Mouse (Mus musculus): Measurements from ENCODE around the gene Nr1h2.

The Nr1h2 gene

DNA sequence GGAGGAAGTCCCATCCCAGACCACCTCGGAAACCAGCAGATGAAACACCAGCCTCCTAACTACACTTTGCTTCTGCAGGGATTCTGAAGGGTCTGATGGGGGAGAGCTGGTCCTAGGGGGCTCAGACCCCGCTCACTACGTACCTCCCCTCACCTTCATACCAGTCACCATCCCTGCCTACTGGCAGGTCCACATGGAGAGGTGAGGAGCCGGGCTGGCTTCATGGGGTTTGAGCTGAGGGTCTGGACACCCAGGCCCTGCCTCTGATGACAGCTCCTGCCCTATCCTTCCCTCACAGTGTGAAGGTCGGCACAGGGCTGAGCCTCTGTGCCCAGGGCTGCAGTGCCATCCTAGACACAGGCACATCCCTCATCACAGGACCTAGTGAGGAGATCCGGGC is 31.2 kb upstream of the Nr1h2 start:
- DNase-seq = no peak

DNA sequence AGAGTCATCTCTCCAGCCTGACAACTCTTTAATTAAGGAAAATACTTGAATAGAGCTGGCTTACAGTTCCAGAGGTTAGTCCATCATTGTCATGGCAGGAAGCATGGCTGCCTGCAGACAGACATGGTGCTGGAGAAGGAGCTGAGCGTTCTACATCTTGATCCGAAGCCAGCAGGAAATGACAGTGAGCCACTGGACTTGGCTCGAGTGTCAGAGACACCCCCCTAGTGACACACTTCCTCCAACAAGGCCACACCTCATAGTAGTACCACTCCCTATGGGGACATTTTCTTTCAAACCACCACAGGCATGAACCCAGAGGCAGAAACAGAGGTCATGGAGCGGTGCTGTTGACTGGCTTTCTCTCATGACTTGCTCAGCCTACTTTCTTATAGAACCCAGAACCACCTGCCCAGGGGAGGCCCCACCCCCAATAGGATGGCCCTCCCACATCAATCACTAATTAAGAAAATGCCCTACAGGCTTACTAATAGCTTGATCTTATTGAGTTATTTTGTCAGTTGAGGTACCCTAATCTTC is 30.6 kb upstream of the Nr1h2 start:
- DNase-seq = no peak

DNA sequence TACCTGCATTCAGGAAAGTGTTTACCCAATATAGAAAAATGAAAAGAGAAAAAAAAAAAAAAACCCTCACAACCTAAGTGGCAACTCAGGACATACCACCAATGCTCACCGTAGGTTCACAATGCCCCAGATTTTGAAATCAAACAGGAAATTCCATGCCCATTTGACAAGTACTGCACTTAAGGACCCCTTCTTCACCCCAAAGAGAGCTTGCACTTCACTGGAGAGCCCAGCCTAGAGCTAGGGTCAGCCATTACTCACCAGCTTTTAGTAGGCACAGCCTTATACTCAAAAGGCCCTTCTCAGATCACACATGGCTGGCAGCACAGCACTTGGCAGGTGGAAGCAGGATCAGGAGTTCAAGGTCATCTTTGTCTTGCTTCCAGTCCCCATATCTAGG is 29.4 kb upstream of the Nr1h2 start:
- no peak for DNase-seq

DNA sequence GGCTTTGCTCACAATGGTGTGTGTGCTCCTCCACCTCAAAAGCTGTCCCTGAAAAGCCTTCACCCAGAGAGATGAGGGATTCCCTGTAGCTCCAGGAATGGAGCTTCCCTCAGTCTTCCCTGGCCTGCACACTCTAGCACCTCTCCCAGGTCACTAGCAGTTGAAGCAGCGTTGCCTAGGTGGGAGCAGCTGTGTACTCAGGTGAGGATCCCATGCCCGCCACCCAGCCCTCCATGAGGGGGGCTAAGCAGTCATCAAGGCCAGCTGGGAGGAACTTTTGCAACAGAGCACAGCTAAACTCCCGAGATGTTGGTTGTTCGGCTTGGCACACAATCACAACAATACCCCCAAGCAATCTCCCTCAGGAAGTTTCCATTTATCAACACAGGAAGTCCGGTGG is 29.0 kb upstream of the Nr1h2 start:
- DNase-seq = no peak

DNA sequence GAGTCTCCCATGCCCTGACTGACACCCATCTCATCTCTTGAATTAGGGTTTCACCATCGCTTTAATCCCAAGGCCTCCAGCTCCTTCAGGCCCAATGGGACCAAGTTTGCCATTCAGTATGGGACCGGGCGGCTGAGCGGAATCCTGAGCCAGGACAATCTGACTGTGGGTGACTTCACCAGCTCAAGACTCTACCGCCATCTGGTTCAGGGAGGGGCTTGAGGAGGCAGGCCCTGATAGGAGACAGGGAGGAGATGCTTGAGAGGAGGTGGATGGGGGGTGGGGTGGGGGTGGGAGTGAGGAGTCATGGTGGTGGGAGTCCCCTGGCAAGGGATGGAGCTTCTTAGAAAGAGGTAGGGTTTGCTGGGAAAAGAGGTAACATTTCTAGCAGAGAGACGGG is 27.9 kb upstream of the Nr1h2 start:
- DNase-seq = no peak

DNA sequence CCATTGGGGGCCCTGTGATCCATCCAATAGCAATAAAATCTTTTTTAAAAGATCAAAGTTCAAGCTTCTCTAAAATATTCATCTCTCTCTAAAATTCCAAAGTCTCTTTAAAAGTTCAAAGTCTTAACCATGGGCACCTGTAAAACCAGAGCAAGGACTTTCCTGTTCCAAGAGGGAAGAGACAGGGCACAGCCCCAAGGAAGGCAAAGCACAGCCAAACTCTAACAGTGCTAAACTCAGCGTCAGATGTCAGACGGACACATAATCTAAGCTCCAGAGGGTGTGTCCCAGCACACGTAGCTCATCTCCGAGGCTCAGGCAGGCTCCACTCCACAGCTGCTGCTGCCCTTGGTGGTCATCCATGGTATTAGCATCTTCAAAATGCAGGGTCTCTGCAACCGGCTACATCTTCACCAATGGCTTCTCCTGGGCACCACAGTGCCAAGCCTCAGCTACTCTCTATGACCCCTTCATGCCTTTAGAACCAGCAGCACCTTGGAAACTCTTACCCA is 22.6 kb upstream of the Nr1h2 start:
- no peak for DNase-seq

DNA sequence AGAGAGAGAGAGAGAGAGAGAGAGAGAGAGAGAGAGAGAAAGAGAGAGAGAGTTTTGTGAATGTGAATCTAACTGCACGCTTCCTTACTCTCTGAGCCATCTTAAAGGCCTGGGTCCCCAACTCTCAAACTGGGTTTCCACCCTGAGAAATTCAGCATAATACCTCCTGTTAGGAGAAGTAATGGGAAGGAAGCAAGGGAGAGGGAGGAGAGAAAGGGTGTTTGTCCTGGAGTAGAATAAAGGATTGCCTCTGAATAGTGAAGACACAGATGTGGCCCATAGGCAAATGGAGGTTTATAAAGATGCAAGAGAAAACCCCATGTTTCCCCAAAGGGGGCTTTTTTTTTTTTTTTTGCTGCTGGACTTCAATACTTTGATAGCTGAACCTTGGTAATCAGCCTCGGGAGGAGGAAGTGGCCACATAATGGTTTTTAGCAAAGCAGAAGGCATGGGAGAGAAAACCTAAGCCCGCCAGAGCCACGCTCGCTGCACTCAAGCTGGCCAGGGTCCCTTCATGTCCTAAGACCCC is 19.3 kb upstream of the Nr1h2 start:
- no peak for DNase-seq

DNA sequence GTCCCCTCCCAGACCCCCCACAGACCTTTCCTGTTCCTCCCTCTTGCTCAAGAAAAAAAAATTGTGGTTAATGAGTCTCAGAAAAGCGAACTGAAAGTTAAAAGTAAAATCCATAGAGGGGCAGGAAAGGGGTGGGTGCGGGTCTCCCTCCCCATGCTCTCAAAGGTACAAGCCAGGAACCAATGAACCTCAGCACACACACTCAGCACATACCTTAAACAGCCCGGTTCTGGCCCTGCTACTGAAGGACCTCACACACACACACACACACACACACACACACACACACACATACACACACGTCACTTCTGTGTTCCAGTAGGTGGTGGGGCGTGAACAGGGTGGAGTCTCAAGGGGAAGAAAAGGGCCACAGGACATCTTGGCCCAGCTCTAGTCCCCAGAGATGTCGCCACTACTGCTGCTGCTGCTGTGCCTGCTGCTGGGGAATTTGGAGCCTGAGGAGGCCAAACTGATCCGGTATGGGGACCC is 18.5 kb upstream of the Nr1h2 start, which contains the start of gene Napsa:
TSS of gene Napsa (plus strand) at position 168 of the 489 bp plus-strand sequence.
- no peak for DNase-seq

DNA sequence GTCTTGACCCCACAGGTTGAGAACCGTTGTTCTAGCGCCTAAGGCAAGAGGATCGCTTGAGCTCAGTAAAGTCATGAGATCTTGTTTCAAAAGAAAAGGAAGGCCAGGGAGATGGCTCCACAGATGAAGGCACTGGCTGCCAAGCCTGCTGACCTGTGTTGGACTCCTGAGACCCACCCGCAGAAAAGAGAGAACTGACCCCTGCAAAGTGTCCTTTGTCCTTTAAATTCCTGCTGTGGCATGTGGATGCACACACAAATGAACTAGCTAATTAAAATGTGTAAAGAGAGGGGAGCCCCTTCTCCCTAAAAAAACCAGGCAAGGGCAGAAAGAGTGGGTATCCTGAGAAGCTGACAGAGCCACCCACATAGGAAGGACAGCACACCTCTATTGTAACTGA is 18.1 kb upstream of the Nr1h2 start:
- no peak for DNase-seq

DNA sequence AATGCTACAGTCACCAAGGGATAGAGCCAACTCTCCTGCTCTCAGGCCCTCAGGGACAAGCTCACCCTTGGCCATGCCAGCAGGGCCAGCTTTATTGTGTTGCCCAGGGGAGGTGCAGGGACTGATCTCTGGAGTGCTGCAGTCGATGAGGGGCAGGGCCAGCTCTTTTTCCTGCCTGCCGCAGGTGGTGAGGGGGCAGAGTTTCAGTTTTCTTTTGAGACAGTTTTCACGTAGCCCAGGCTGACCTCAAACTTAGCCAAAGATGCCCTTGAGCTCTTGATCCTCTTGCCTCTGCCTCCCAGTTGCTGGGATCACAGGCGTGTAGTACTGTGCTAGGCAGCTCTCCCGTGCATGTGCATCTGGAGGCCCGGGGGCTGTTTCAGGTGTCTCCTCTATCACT is 17.2 kb upstream of the Nr1h2 start:
- no peak for DNase-seq

DNA sequence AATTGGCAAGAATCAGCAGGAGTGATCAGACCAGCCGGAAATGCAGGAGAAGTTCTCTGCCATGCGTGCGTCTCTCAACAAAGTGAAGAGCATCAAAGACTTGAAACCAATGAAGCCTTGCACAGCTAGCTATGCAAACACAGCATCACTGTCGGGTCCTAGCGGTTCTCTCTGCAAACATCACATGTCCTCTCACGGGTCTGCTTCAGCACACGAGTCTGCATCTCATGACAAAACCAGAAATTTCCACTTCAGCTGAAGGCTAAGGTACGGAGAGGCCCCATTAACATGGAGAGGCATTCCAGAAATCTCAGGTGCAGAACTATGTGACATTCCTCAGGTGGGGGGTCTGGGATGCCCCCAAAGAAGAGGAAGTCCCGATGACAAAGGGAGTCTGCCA is 15.1 kb upstream of the Nr1h2 start:
- DNase-seq = no peak

DNA sequence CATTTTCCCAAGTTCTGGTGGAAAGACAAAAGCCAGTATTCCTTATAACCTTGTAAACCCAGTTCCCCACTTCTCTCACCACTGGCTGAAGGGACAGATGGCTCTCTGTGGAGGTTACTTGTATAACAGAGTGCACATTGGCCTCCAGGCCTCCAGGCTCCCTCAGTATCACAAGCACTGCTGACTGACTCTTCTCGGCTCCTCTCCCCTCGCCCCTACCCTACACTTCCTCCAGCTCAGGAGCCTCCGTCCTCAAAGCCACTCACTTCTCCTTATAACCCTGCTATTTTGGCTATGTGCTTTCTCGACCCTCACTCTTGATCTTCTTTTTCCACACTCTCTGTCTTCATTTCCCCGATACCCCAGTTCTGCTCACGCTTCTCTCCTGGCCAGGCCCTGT is 11.7 kb upstream of the Nr1h2 start:
- DNase-seq = no peak

DNA sequence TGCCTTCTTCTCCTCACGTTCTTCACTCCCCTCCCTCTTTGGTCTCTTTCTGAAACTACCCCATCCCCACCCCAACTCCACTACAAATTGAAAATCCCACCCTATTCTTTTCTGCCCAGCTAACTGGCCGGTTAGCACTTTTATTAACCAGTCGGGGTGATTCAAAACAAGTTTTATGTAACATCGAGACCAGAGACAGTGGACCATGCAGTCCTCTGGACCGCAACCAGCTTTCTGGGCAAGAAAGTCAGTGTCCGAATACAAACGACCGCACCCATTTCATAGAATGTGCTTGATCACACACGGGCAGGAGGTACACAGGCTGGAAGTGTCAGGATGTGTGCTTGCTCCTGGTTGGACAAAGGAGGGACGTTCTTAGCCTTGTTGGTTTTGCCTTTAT is 10.7 kb upstream of the Nr1h2 start:
- no peak for DNase-seq

DNA sequence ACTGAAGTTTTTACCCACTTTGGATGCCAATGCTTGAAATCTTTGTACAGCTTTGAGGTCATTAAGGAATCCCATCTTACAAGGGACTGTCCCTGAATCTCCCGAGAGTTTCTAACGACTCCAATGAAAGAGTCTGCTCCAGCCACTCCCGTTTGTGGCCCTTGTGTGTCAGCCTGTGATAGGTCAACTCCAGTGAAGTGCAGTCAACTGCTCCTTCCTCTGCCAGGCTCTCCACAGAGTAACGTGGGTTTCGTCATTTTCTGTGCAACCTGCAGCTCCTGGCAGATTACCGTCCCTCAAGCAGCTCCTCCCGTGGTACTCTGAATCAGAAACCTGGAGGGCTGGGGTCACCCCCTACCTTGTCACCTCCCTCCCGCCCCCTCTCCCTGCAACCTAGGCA is 9.5 kb upstream of the Nr1h2 start:
- no peak for DNase-seq

DNA sequence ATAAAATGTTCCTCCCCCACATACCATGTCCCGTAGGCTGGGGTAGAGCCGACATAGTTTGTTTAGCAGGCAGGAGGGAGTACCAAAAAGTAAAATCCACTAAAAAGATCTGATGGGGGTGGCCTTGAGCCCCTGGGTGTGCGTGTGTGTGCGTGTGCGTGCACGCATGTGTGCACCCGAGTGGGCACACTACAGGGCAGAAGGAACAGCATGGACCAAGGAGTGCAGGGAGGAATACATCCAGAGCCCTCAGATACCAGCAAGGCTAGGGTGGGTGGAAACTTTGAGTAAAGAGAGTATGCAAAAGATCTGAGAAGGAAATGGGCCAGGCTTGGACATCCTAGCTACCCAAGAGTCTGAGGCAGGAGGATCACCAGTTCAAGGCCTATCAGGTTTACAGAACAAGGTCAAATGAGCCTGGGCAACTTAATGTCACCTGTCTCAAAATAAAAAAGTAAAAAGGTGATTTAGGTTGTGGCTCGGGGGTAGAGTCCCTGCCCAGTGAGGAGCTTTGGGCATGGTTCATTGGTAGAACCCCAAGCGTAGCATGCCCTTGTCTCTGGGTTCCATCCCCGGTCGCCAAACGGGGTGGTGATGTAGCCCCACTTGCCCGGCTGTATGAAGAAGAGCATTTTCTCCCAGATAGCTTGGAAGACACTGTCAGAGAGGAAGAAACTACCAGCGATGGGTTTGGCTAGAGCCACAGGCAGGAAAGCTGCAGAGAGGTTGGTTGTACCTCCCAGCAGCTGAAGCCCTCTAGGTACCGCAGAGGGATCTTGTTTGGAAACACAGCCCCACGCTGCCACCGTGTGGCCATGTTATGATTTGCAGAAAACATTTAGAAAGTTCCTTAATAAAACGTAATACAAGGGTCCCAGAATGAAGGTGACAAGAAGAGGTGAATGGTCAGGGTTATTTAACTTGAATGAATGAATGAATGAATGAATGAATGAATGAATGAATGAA is 7.0 kb upstream of the Nr1h2 start:
- peak; percentile 80 to 87 for DNase-seq

DNA sequence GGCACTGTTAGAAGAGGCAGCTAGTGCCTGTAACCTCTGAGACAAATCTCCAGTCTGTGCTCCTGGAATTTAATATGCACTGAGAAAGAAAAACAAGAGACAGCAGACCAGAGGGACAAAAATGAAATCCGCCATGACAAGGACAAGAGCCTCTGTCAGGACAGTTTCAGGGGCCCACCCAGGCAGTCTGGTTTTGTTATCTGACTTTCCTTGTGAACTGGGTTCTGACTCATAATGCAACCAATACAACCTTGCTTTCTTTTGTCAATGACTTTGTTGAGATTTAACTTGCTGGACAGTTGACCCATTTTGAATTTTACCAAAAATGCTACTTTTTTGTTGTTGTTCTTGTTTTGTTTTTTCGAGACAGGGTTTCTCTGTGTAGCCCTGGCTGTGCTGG is 3.9 kb upstream of the Nr1h2 start:
- DNase-seq = no peak

DNA sequence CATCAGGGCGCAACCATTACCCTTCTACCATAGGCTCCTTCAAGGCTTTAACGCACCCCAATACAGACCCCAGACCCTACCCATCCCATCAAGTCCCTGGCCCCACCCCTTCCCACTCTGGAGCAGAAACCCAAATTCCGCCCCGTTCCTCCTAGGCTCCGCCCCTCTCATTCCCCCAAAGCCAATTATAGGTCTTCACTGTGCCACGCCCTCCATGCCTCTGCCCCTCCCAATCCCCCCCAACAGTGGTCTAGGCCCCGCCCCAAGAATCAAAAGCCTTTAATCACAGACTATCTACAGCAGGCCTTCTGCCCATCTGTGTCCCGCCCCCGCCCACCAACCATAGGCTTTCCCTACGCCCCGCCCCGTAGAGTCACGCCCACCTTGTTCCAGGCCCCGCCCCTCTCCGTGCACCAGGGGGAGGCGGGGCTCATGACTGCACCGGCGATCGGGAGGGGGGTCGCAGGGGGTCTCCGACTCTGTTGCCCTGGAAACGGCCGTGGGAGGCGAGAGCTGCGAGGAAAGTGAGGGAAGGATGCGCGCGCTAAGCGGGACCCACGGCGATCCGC is 471 bp downstream of the Nr1h2 start:
- DNase-seq = peak; percentile 58 to 65

DNA sequence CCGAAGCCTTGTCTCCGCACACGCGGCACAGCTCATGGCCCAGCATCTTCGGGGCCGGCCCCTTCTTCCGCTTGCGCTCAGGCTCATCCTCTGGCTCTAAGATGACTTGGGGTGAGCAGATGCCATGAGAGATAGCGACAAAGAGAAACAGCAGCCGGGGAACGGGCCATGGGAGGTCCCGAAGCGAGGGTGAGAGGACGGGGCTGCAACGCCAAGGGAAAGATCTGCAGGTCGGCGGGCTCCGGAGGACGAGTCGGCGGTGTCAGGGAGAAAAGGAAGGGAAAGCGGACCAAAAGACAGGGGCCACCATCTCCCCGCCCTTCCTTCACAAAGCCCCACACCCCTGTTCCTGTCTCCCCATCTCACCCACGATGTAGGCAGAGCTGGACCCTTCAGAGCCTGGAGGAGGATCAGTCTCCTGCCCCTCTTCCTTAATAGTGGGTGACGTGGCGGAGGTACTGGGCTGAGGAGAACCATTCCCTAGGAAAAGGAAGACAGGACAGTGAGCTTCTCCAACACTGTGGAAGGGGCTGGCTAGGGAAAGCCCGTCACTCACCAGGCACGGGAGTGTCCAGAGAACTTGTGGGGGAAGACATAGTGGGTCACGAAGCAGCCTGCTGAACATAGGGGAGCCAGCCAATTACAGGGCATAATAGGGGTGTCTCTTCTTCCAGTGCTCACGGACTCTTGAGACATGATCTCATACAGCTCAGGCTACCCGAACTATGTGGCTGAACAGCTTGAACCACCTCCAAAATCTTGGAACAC is 1.4 kb downstream of the Nr1h2 start:
- no peak for DNase-seq

DNA sequence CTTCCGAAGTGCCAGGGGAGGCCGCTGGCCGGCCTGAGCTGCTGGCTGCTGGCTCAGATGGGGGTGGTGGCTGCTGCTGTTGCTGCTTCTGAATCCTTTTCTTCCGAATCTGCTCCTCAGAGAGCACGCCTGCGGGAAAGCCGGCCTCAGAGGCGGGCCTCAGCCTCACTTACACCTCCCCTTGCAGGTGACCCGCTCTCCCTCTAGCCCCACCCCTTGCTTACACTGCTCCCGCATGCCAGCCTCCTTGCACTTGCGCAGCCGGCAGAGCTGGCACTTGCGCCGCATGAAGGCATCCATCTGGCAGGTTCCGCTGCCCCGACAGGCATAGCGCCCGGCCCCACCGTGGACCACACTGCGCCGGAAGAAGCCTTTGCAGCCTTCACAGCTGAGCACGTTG is 2.0 kb downstream of the Nr1h2 start:
- peak; percentile 37 to 43 for DNase-seq

DNA sequence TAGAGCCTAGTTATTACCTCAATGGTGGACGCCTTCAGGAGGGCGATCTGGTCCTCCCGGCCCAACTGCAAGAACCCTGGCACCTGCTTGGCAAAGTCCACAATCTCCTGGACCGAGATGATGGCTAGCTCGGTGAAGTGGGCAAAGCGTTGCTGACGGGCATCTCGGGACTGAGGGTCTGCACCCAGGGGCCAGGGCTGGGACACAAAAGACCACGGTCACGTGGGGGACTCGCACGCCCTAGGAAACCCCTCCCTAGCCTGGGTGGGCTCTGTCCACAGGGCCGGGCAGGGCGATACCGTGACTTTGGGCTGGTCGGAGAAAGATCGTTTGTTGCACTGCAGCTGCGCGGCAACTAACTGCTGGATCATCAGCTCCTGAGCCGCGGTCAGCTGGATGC is 2.5 kb downstream of the Nr1h2 start:
- peak in 1 of 2 experiments; percentile 21 for DNase-seq

DNA sequence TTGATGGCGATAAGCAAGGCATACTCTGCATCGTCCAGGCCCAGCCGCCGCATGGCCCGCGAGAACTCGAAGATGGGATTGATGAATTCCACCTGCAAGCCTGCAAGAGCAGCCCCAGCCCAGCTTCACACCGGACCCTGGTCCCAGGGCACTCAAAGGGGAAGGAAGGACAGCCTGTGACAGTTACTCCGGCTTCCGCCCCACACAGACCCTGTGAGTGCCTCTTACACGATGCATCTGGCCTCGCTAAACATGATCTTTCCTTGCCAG is 3.4 kb downstream of the Nr1h2 start:
- no peak for DNase-seq

DNA sequence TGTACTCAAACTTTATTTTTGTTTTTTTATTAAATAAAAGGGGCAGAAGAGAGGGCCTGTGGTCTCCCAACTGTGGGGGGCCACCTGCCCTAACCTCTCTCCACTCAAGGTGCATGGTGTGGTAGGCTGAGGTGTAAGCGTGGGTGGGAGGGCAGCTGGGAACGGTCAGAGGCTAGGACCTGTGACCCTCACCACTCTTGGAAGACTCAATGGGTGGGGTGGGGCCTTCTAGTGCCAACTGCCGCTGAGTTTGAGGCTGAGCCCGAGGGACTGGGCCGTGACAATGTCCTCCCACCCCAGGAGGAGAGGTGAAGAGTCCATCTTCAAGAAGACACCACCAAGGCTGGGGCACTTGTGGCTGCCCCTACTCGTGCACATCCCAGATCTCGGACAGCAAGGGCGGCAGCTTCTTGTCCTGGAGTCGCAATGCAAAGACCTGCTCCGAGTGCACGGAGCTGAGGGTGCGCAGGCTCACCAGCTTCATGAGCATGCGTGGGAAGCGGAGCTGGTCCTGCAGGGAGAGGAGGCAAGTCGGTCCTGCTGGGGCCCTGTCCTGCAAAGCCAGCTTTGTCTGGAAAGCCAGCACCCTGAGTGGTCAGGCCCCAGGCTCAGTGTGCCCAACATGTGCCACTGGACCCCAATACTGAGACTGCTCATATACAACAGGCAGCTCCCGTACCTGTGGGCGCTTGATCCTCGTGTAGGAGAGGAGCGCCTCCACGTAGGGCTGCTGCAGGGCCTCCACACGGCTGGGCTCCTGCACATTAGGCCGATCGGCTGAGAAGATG is 3.9 kb downstream of the Nr1h2 start:
- DNase-seq = peak in 1 of 2 experiments; percentile 21
